Mouse (Mus musculus): ENCODE measurements at regions not wholly inside any gene's neighbourhood (a gene's known extent, or its start where the extent isn't known, plus 50 kb on each side); places are given as distances from the start of the nearest gene placed in this dataset.
A peak's percentile ranks its signal among the peaks of the same experiment; 100 is the strongest.

GRCm38 (mm10) chr1:27642118-27642517, 954.9 kb upstream of the 4931408C20Rik start:
- no peak overlapping the region for H3K9ac ChIP-seq
- H3K27ac ChIP-seq (ENCODE audit: low read depth) = no peak overlapping the region
- H3K4me2 ChIP-seq = no peak overlapping the region
- H3K9me3 ChIP-seq (ENCODE audit: low read depth, low read length) = no peaks in the 10 kb centered on the region
- no peak for DNase-seq
- no peaks in the 10 kb centered on the region for H3K36me3 ChIP-seq (ENCODE audit: insufficient read depth)
- H3K4me3 ChIP-seq (ENCODE audit: low read depth, low read length) = no peak overlapping the region
- no peaks in the 10 kb centered on the region for H3K27me3 ChIP-seq (ENCODE audit: insufficient read depth, low read length)
- no peak for ATAC-seq (ENCODE audit: insufficient read depth)
- H3K4me1 ChIP-seq (ENCODE audit: insufficient read depth) = no peaks in the 10 kb centered on the region
- no peak for TF ChIP-seq CTCF (IDR thresholded peaks at IDR 0.05; ENCODE audit: low read depth)

DNA sequence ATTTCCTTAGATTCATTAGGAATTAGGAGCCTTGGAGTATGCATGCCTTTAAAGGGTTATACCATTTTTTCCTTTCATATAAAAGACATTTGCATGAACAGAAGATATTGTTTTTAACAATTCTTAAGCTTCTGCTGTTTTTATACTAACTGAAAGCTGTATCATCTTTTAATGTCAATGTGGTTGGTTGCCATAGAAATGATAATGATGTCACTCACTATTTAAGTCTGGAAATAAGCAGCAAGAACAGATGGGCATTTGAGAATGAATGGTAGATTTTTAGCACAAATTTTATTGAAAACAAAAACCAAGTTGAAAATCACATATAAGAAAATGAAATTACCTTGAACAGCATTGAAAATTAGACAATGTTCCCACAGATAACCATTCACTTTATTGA, 941.8 kb upstream of the 4931408C20Rik start:
- ATAC-seq (ENCODE audit: insufficient read depth) (no peak), DNase-seq (no peak)
- Histone ChIP-seq H3K4me2 (no peak overlapping the region), H3K27me3 (ENCODE audit: insufficient read depth, low read length) (no peaks in the 10 kb centered on the region), H3K27ac (ENCODE audit: low read depth) (no peak overlapping the region), H3K4me3 (ENCODE audit: low read depth, low read length) (no peak overlapping the region), H3K9ac (no peak overlapping the region), H3K4me1 (ENCODE audit: insufficient read depth) (no peaks in the 10 kb centered on the region), H3K9me3 (ENCODE audit: low read depth, low read length) (no peaks in the 10 kb centered on the region), H3K36me3 (ENCODE audit: insufficient read depth) (no peaks in the 10 kb centered on the region)
- no peak for TF ChIP-seq CTCF (IDR thresholded peaks at IDR 0.05; ENCODE audit: low read depth)

DNA sequence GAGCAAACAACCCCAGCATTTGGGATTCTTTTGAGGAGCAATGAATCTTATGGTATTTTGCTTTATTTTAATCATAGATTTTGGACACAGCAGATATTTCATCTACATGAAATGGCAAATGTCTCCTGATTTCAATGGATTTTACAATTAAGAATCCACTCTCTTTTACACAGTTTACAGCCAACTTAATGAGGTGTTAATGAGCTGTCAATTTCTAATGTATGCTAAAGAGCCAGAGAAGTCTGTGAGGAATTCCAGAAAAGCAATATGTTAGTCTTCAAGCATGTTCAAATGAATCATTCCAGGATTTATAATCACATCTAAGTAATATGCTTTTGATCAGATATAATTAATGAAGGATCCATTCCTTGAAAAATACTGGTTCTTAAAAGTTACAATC, 929.0 kb upstream of the 4931408C20Rik start:
- no peaks in the 10 kb centered on the region for H3K36me3 ChIP-seq (ENCODE audit: insufficient read depth)
- TF ChIP-seq CTCF (IDR thresholded peaks at IDR 0.05; ENCODE audit: low read depth) = no peak
- no peak overlapping the region for H3K9ac ChIP-seq
- no peak overlapping the region for H3K4me2 ChIP-seq
- no peak overlapping the region for H3K27ac ChIP-seq (ENCODE audit: low read depth)
- H3K4me1 ChIP-seq (ENCODE audit: insufficient read depth) = no peaks in the 10 kb centered on the region
- no peak for ATAC-seq (ENCODE audit: insufficient read depth)
- peak; percentile 11 for DNase-seq
- H3K27me3 ChIP-seq (ENCODE audit: insufficient read depth, low read length) = no peaks in the 10 kb centered on the region
- no peaks in the 10 kb centered on the region for H3K9me3 ChIP-seq (ENCODE audit: low read depth, low read length)
- no peak overlapping the region for H3K4me3 ChIP-seq (ENCODE audit: low read depth, low read length)

- WGBS = 69% methylated on average over 8 of the region's 8 CpGs
- Histone ChIP-seq H3K4me3 (ENCODE audit: low read depth, low read length) (no peak overlapping the region), H3K4me2 (no peak overlapping the region), H3K27ac (ENCODE audit: low read depth) (no peak overlapping the region), H3K9me3 (ENCODE audit: low read depth, low read length) (no peaks in the 10 kb centered on the region), H3K36me3 (ENCODE audit: insufficient read depth) (no peaks in the 10 kb centered on the region), H3K4me1 (ENCODE audit: insufficient read depth) (no peaks in the 10 kb centered on the region), H3K27me3 (ENCODE audit: insufficient read depth, low read length) (no peaks in the 10 kb centered on the region), H3K9ac (no peak overlapping the region)
- no peak for TF ChIP-seq CTCF (IDR thresholded peaks at IDR 0.05; ENCODE audit: low read depth)
- no peak for DNase-seq
- no peak for ATAC-seq (ENCODE audit: insufficient read depth)
Observed at GRCm38 (mm10) chr1:27608606-27609005, 921.3 kb upstream of the 4931408C20Rik start.

DNA sequence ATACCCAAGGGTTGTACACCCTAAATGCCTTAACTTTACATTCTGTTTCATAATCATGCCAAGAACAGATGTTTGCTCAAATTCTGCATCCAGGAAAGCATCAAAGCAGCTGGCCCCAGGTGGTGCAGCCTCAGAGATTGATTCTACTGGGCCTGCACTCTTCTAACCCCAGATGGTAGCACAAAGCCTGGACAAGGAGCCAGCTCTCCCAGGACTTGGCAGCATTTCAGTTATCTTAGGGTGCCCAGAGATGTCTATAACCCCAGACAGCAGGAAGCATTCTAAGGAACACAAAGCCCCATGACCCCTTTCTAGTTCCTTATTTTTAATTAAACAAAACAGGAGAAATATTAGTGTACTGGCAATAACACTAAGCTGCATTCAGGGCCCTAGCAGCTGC, 891.5 kb upstream of the 4931408C20Rik start:
- Histone ChIP-seq H3K9ac (no peak overlapping the region), H3K4me3 (ENCODE audit: low read depth, low read length) (no peak overlapping the region), H3K27me3 (ENCODE audit: insufficient read depth, low read length) (no peaks in the 10 kb centered on the region), H3K36me3 (ENCODE audit: insufficient read depth) (no peaks in the 10 kb centered on the region), H3K4me1 (ENCODE audit: insufficient read depth) (no peaks in the 10 kb centered on the region), H3K9me3 (ENCODE audit: low read depth, low read length) (no peaks in the 10 kb centered on the region), H3K27ac (ENCODE audit: low read depth) (no peak overlapping the region), H3K4me2 (no peak overlapping the region)
- DNase-seq = no peak
- no peak for ATAC-seq (ENCODE audit: insufficient read depth)
- no peak for TF ChIP-seq CTCF (IDR thresholded peaks at IDR 0.05; ENCODE audit: low read depth)

GRCm38 (mm10) chr1:27559426-27559825, 872.2 kb upstream of the 4931408C20Rik start:
- H3K4me3 ChIP-seq (ENCODE audit: low read depth, low read length) = no peak overlapping the region
- no peaks in the 10 kb centered on the region for H3K36me3 ChIP-seq (ENCODE audit: insufficient read depth)
- no peaks in the 10 kb centered on the region for H3K4me1 ChIP-seq (ENCODE audit: insufficient read depth)
- no peaks in the 10 kb centered on the region for H3K27me3 ChIP-seq (ENCODE audit: insufficient read depth, low read length)
- no peak overlapping the region for H3K27ac ChIP-seq (ENCODE audit: low read depth)
- no peak for DNase-seq
- TF ChIP-seq CTCF (IDR thresholded peaks at IDR 0.05; ENCODE audit: low read depth) = no peak
- H3K9me3 ChIP-seq (ENCODE audit: low read depth, low read length) = no peaks in the 10 kb centered on the region
- H3K9ac ChIP-seq = no peak overlapping the region
- no peak overlapping the region for H3K4me2 ChIP-seq
- ATAC-seq (ENCODE audit: insufficient read depth) = no peak

DNA sequence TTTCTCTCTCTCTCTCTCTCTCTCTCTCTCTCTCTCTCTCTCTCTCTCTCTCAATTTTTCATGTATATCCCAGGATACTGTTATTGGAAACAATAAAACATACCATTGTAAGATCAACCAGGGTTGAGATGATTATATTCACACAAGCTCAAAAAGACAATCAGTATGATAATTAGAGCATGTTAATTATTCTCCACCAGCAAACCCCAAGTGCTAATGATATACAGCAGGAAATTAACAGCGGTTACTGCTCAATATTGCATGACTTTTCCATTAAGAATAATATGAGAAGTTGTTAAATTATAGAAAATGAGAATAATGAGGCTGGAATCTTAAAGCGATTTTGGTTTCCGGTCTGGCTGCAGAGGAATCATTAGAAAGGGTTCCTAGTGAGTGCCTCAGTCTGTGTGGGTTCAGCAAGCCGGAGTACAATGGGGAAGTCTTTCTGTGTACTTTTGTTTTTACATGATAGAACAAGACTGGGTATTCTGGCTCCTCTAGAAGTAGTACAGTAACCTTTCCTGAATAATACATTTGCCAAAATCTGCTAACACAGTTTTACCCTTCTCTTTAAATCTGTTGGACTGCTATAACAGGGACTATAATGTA, 823.6 kb upstream of the 4931408C20Rik start:
- H3K9me3 ChIP-seq (ENCODE audit: low read depth, low read length) = no peaks in the 10 kb centered on the region
- no peak for DNase-seq
- TF ChIP-seq CTCF (IDR thresholded peaks at IDR 0.05; ENCODE audit: low read depth) = no peak
- no peak overlapping the region for H3K9ac ChIP-seq
- H3K36me3 ChIP-seq (ENCODE audit: insufficient read depth) = no peaks in the 10 kb centered on the region
- ATAC-seq (ENCODE audit: insufficient read depth) = no peak
- H3K27ac ChIP-seq (ENCODE audit: low read depth) = no peak overlapping the region
- H3K4me1 ChIP-seq (ENCODE audit: insufficient read depth) = no peaks in the 10 kb centered on the region
- H3K4me2 ChIP-seq = no peak overlapping the region
- 86% methylated on average over 4 of the region's 4 CpGs for WGBS
- H3K4me3 ChIP-seq (ENCODE audit: low read depth, low read length) = no peak overlapping the region
- H3K27me3 ChIP-seq (ENCODE audit: insufficient read depth, low read length) = no peaks in the 10 kb centered on the region

GRCm38 (mm10) chr1:27503807-27504206, 816.5 kb upstream of the 4931408C20Rik start:
- no peak for ATAC-seq (ENCODE audit: insufficient read depth)
- DNase-seq = no peak
- TF ChIP-seq CTCF (IDR thresholded peaks at IDR 0.05; ENCODE audit: low read depth) = no peak
- Histone ChIP-seq H3K27ac (ENCODE audit: low read depth) (no peak overlapping the region), H3K36me3 (ENCODE audit: insufficient read depth) (no peaks in the 10 kb centered on the region), H3K27me3 (ENCODE audit: insufficient read depth, low read length) (no peaks in the 10 kb centered on the region), H3K4me2 (no peak overlapping the region), H3K9me3 (ENCODE audit: low read depth, low read length) (no peaks in the 10 kb centered on the region), H3K4me1 (ENCODE audit: insufficient read depth) (no peaks in the 10 kb centered on the region), H3K9ac (no peak overlapping the region), H3K4me3 (ENCODE audit: low read depth, low read length) (no peak overlapping the region)
- WGBS = 25% methylated on average over 2 of the region's 2 CpGs
